Mouse (Mus musculus): ENCODE measurements around the gene Scarf1.

The Scarf1 gene

GRCm38 (mm10) chr11:75512301-75513018, 880 bp upstream of the Scarf1 start:
- DNase-seq (ENCODE audit: low spot score) = no peak

- no peak for DNase-seq (ENCODE audit: low spot score)
Observed at GRCm38 (mm10) chr11:75515186-75515585, 1.8 kb downstream of the Scarf1 start.

- no peak for DNase-seq (ENCODE audit: low spot score)
Observed at GRCm38 (mm10) chr11:75519834-75520633, 6.7 kb downstream of the Scarf1 start.

- no peak for DNase-seq (ENCODE audit: low spot score)
Observed at GRCm38 (mm10) chr11:75521609-75522008, 8.3 kb downstream of the Scarf1 start.

GRCm38 (mm10) chr11:75522793-75523192, 9.5 kb downstream of the Scarf1 start:
- no peak for DNase-seq (ENCODE audit: low spot score)

GRCm38 (mm10) chr11:75525531-75526125, 12.3 kb downstream of the Scarf1 start:
- no peak for DNase-seq (ENCODE audit: low spot score)

- no peak for DNase-seq (ENCODE audit: low spot score)
Observed at GRCm38 (mm10) chr11:75526943-75527342, 13.6 kb downstream of the Scarf1 start.

- no peak for DNase-seq (ENCODE audit: low spot score)
Observed at GRCm38 (mm10) chr11:75529771-75530170, 16.4 kb downstream of the Scarf1 start.

- DNase-seq (ENCODE audit: low spot score) = peak; percentile 87
Observed at GRCm38 (mm10) chr11:75530325-75530724, 17.0 kb downstream of the Scarf1 start.

GRCm38 (mm10) chr11:75530845-75531373, 17.6 kb downstream of the Scarf1 start:
- no peak for DNase-seq (ENCODE audit: low spot score)

GRCm38 (mm10) chr11:75531469-75532242, 18.3 kb downstream of the Scarf1 start, which contains the start of gene Slc43a2:
Gene Slc43a2, plus strand, starts transcription at chr11:75531694.
- DNase-seq (ENCODE audit: low spot score) = peak; percentile 96

- no peak for DNase-seq (ENCODE audit: low spot score)
Observed at GRCm38 (mm10) chr11:75532340-75533277, 19.3 kb downstream of the Scarf1 start.

- no peak for DNase-seq (ENCODE audit: low spot score)
Observed at GRCm38 (mm10) chr11:75533314-75534015, 20.1 kb downstream of the Scarf1 start.

- DNase-seq (ENCODE audit: low spot score) = no peak
Observed at GRCm38 (mm10) chr11:75534286-75535033, 21.1 kb downstream of the Scarf1 start.

GRCm38 (mm10) chr11:75535106-75535795, 21.9 kb downstream of the Scarf1 start:
- DNase-seq (ENCODE audit: low spot score) = no peak

- no peak for DNase-seq (ENCODE audit: low spot score)
Observed at GRCm38 (mm10) chr11:75536255-75537024, 23.1 kb downstream of the Scarf1 start.

- DNase-seq (ENCODE audit: low spot score) = no peak
Observed at GRCm38 (mm10) chr11:75537025-75537414, 23.7 kb downstream of the Scarf1 start.

All from left cerebral cortex, adult 11 months (tissue).